Mouse (Mus musculus) G1E (cell line): ENCODE data around the gene 2310057M21Rik.

ENCODE experiments used
- CTCF ChIP-seq: IDR thresholded peaks from 2 replicates; pipeline ENCODE4 v1.5.1; 2012; ENCODE audit warnings: low read depth, low read length, inconsistent platforms, mixed read lengths
- GATA1 ChIP-seq: IDR thresholded peaks from 2 replicates; pipeline ENCODE4 v1.6.1; 2012; ENCODE audit warnings: borderline replicate concordance, low read length, inconsistent platforms, mixed read lengths
- GATA2 ChIP-seq: IDR thresholded peaks from 2 replicates; pipeline ENCODE4 v1.6.1; 2012; ENCODE audit warnings: low read depth, low read length, inconsistent platforms, borderline replicate concordance
- POLR2AphosphoS5 ChIP-seq: IDR thresholded peaks from 2 replicates; pipeline ENCODE4 v1.6.1; 2012; ENCODE audit warnings: low read depth, low read length, inconsistent platforms; ENCODE audit not compliant: insufficient replicate concordance
- TAL1 ChIP-seq: conservative IDR thresholded peaks from 2 replicates; pipeline ENCODE4 v1.6.1; 2012; ENCODE audit warnings: low read depth, low read length, inconsistent platforms, mixed read lengths

GRCm38 (mm10) chr7:131409988-131410385 is 47.4 kb upstream of the 2310057M21Rik start:
- TF ChIP-seq CTCF = no peak
- no peak for TF ChIP-seq GATA1
- TF ChIP-seq TAL1 = no peak
- TF ChIP-seq POLR2AphosphoS5 = no peak
- no peak for TF ChIP-seq GATA2
